Mouse (Mus musculus): ENCODE measurements around the gene Gm49368. TPM values are rescaled to one million over a fixed set of nuclear protein-coding genes. Genes with fewer than 3 reads are reported as not detected.
"Not testable (repeated sequence)": the region's sequence is repeated elsewhere in the genome, so short reads cannot be mapped to it uniquely, and the experiment has no call there.

Gene Gm49368
- polyA plus RNA-seq, 1 experiment from 2014 or later, result 0.27 TPM

DNA sequence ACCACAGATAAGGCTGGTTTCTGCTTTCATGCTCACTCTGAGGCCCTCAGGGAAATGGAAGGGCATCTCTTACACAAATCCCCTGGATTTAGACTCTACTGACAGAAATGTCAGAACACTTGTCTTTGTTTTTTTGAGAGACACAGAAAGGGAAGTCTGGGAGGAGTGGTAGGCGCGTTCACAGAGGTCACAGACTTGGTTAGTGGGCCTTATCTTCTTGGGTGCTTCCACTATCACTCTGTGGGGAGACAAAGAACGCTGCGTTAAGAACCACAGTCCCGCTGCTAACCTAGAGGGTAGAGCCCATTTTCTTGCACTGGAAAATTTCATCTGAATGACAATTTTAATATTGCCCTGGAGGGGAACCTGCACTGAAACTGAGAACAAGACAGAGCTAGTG, 69.7 kb downstream of the Gm49368 start:
- H3K27me3 ChIP-seq (ENCODE audit: control insufficient read depth, insufficient read depth, low read depth, low read length), result no peaks in the 10 kb centered on the region
- H3K4me3 ChIP-seq (ENCODE audit: low read depth, low read length), result no peak overlapping the region
- no peaks in the 10 kb centered on the region for H3K4me1 ChIP-seq (ENCODE audit: control insufficient read depth, low read depth, low read length)
- no peak overlapping the region for H3K9ac ChIP-seq (ENCODE audit: low read depth, low read length)
- WGBS (ENCODE audit: insufficient replicate concordance), result 21% methylated on average over 5 of the region's 5 CpGs
- no peaks in the 10 kb centered on the region for H3K9me3 ChIP-seq (replicated peaks; ENCODE audit: control insufficient read depth, low read length)
- no peaks in the 10 kb centered on the region for H3K36me3 ChIP-seq (ENCODE audit: control insufficient read depth, insufficient read depth)
- H3K27ac ChIP-seq (ENCODE audit: low read length), result no peak overlapping the region
- no peak for ATAC-seq (ENCODE audit: low read depth)
- no peak overlapping the region for H3K4me2 ChIP-seq (ENCODE audit: low read depth, low read length)

DNA sequence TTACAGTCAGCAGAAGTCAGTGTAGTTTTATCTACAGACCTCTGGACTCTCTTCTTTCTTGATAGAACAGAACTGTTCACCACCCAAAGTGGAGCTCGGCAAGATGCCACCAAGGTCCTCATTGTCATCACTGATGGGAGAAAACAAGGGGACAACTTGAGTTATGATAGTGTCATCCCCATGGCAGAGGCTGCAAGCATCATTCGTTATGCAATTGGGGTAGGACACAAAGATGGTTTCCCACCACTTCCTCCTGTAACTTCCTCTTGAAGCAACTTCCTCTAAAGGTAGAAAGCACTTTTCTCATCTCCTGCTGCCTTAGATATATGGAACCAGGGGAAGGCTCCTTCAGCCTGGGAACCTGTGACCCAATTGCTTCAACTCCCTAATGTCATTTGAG, 71.1 kb downstream of the Gm49368 start:
- Histone ChIP-seq H3K27ac (ENCODE audit: low read length) (no peak overlapping the region), H3K9ac (ENCODE audit: low read depth, low read length) (no peak overlapping the region), H3K4me3 (ENCODE audit: low read depth, low read length) (no peak overlapping the region), H3K4me1 (ENCODE audit: control insufficient read depth, low read depth, low read length) (no peaks in the 10 kb centered on the region), H3K9me3 (replicated peaks; ENCODE audit: control insufficient read depth, low read length) (no peaks in the 10 kb centered on the region), H3K4me2 (ENCODE audit: low read depth, low read length) (no peak overlapping the region), H3K27me3 (ENCODE audit: control insufficient read depth, insufficient read depth, low read depth, low read length) (no peaks in the 10 kb centered on the region), H3K36me3 (ENCODE audit: control insufficient read depth, insufficient read depth) (no peaks in the 10 kb centered on the region)
- ATAC-seq (ENCODE audit: low read depth), result no peak
- WGBS (ENCODE audit: insufficient replicate concordance), result 18% methylated on average over 2 of the region's 2 CpGs

DNA sequence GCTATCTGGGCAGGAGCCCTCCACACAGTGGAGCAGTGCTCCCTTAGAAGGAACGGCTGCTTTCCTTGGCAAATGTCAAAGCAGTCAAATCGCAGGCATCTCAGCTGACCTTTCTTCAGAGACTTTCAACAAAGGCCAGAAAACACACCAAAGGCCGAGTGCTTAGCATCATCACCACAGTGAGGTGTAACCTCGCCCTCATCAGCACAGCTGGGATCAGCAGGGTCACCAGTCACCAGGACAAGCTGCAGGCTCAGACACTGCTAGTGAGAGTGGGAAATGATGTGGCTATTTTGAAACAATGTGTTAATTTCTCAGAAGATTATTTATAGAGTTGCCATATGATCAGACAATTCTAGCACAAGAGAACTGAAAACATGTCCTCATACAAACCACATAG, 74.4 kb downstream of the Gm49368 start:
- no peak overlapping the region for H3K27ac ChIP-seq (ENCODE audit: low read length)
- no peaks in the 10 kb centered on the region for H3K36me3 ChIP-seq (ENCODE audit: control insufficient read depth, insufficient read depth)
- H3K9ac ChIP-seq (ENCODE audit: low read depth, low read length), result no peak overlapping the region
- ATAC-seq (ENCODE audit: low read depth), result no peak
- no peak overlapping the region for H3K4me2 ChIP-seq (ENCODE audit: low read depth, low read length)
- H3K4me1 ChIP-seq (ENCODE audit: control insufficient read depth, low read depth, low read length), result no peaks in the 10 kb centered on the region
- no peaks in the 10 kb centered on the region for H3K9me3 ChIP-seq (replicated peaks; ENCODE audit: control insufficient read depth, low read length)
- 44% methylated on average over 4 of the region's 4 CpGs for WGBS (ENCODE audit: insufficient replicate concordance)
- H3K4me3 ChIP-seq (ENCODE audit: low read depth, low read length), result no peak overlapping the region
- no peaks in the 10 kb centered on the region for H3K27me3 ChIP-seq (ENCODE audit: control insufficient read depth, insufficient read depth, low read depth, low read length)

DNA sequence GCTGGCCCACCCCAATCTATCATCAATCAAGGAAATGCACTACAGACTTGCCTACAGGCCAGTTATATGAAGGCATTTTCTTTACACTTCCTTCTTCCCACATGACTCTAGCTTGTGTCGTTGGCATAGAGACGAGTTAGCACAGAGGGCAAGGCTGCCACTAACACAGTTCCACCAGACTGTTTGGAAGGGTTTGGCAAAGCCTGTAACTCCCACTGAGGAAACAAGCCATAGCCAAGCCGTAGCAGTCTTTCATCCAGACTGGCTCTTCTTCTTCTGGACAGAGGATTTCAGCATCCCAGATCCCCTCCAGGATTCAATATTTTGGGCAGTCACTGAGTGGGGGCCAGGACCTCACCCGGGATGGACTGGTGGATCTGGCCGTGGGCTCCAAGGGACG, 77.1 kb downstream of the Gm49368 start:
- 64% methylated on average over 6 of the region's 6 CpGs for WGBS (ENCODE audit: insufficient replicate concordance)
- H3K9ac ChIP-seq (ENCODE audit: low read depth, low read length), result no peak overlapping the region
- H3K27me3 ChIP-seq (ENCODE audit: control insufficient read depth, insufficient read depth, low read depth, low read length), result no peaks in the 10 kb centered on the region
- H3K4me2 ChIP-seq (ENCODE audit: low read depth, low read length), result no peak overlapping the region
- H3K4me1 ChIP-seq (ENCODE audit: control insufficient read depth, low read depth, low read length), result no peaks in the 10 kb centered on the region
- H3K36me3 ChIP-seq (ENCODE audit: control insufficient read depth, insufficient read depth), result no peaks in the 10 kb centered on the region
- H3K27ac ChIP-seq (ENCODE audit: low read length), result no peak overlapping the region
- no peak for ATAC-seq (ENCODE audit: low read depth)
- H3K9me3 ChIP-seq (replicated peaks; ENCODE audit: control insufficient read depth, low read length), result no peaks in the 10 kb centered on the region
- H3K4me3 ChIP-seq (ENCODE audit: low read depth, low read length), result no peak overlapping the region

DNA sequence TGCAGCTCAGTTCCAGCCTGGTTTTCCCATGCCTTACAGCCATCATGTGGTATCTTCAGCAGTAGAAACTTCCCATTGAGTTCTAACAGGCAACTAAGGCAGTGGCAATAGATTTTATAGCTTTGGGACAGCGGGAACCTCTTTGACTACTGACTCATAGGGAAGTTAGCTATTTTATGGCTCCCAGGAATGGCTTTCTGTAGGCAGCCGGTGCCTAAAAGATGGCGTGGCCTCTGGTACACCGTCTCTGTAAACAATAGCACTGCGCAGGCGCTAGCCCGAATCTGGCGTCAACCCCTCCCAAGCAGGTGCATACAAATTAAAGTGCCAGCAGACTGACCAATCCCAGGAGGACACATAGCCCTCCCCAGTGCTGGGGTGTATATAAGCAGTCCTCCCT, 88.5 kb downstream of the Gm49368 start:
- no peak for ATAC-seq (ENCODE audit: low read depth)
- WGBS (ENCODE audit: insufficient replicate concordance), result 85% methylated on average over 8 of the region's 8 CpGs

DNA sequence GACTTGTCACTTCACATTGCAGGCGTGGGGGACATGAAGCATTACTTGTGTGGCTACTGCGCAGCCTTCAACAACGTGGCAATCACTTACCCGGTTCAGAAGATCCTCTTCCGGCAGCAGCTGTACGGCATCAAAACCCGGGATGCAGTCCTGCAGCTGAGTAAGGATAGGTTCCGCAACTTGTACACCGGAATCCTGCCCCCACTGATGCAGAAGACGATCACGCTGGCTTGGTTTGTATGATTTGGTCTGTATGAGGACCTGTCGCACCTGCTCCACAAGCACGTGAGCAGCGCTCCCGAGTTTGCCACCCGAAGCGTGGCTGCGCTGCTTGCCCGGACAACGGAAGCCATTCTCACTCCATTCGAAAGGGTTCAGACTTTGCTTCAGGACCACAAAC, 91.6 kb downstream of the Gm49368 start, which contains the start of gene Itgad:
Gene Itgad (plus strand): TSS at position 301 of the 400 bp plus-strand sequence.
- Histone ChIP-seq H3K27ac (ENCODE audit: low read length) (no peak within 1 kb of the TSS), H3K36me3 (ENCODE audit: control insufficient read depth, insufficient read depth) (no peaks in the 10 kb centered on the region), H3K9me3 (replicated peaks; ENCODE audit: control insufficient read depth, low read length) (no peaks in the 10 kb centered on the region), H3K4me3 (ENCODE audit: low read depth, low read length) (no peak within 1 kb of the TSS), H3K9ac (ENCODE audit: low read depth, low read length) (no peak within 1 kb of the TSS), H3K4me2 (ENCODE audit: low read depth, low read length) (no peak within 1 kb of the TSS), H3K4me1 (ENCODE audit: control insufficient read depth, low read depth, low read length) (no peaks in the 10 kb centered on the region), H3K27me3 (ENCODE audit: control insufficient read depth, insufficient read depth, low read depth, low read length) (no peaks in the 10 kb centered on the region)
- 83% methylated on average over 21 of the region's 21 CpGs for WGBS (ENCODE audit: insufficient replicate concordance)
- ATAC-seq (ENCODE audit: low read depth), result no peak

More for the DNA sequence above, 88.5 kb downstream of the Gm49368 start:
- no peak overlapping the region for H3K4me2 ChIP-seq (ENCODE audit: low read depth, low read length)
- H3K4me3 ChIP-seq (ENCODE audit: low read depth, low read length), result no peak overlapping the region
- no peaks in the 10 kb centered on the region for H3K27me3 ChIP-seq (ENCODE audit: control insufficient read depth, insufficient read depth, low read depth, low read length)
- no peak overlapping the region for H3K27ac ChIP-seq (ENCODE audit: low read length)
- H3K4me1 ChIP-seq (ENCODE audit: control insufficient read depth, low read depth, low read length), result no peaks in the 10 kb centered on the region
- H3K9me3 ChIP-seq (replicated peaks; ENCODE audit: control insufficient read depth, low read length), result no peaks in the 10 kb centered on the region
- H3K9ac ChIP-seq (ENCODE audit: low read depth, low read length), result no peak overlapping the region
- H3K36me3 ChIP-seq (ENCODE audit: control insufficient read depth, insufficient read depth), result no peaks in the 10 kb centered on the region

DNA sequence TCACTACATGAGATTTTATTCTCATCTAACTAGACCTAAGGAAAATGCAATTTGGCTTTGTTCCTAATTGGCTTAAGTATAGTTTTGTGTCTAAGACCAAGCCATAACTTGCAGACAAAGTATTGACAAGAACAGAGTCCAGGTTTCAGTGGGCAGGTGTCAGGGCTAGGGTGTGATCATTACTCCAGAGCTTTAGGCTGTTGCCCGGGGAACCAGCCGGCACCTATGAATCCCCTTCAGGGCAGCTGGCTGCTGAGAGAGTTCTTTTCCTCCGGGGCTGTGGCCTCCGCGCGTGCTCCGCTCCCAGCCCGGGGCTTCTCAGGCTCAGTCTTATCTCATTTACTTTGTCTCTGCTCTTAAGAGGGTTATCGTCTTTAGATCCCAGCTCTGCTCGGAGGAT, 92.4 kb downstream of the Gm49368 start:
- WGBS (ENCODE audit: insufficient replicate concordance), result 63% methylated on average over 10 of the region's 10 CpGs
- no peaks in the 10 kb centered on the region for H3K36me3 ChIP-seq (ENCODE audit: control insufficient read depth, insufficient read depth)
- no peak for ATAC-seq (ENCODE audit: low read depth)

DNA sequence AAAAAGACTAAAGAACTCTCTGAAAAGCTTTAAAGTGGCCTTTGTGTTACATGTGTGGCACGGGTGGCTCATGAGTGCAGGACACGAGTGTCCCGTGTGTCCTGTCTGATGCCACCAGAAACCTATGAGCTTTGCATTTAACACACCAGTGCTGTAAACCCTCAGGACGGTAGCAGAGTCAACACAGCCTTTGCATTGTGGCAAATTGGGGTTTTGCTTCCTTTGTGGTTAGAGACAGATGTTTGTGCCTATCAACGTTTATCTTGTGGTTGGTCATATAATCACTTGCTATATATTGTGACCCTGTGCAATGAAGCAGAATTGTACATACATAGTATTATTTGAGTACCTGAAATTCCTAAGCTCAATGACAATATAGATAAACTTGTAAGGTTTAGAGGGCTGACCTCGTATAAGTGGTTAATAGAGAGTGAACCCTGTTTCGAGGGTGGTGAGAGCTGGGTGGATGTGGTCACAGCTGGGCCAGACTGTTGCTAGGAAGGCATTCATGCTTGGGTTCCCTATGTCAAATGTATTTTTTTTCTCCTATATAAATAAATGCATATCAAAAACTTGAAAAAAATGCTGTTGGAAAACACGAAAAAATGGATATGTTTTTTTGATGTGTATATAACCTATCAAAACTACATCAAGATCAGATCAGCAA, 96.3 kb downstream of the Gm49368 start:
- not testable (repeated sequence) for H3K4me3 ChIP-seq (ENCODE audit: low read depth, low read length); H3K9ac ChIP-seq (ENCODE audit: low read depth, low read length); H3K9me3 ChIP-seq (replicated peaks; ENCODE audit: control insufficient read depth, low read length); H3K4me2 ChIP-seq (ENCODE audit: low read depth, low read length); H3K36me3 ChIP-seq (ENCODE audit: control insufficient read depth, insufficient read depth); H3K27ac ChIP-seq (ENCODE audit: low read length); H3K27me3 ChIP-seq (ENCODE audit: control insufficient read depth, insufficient read depth, low read depth, low read length); ATAC-seq (ENCODE audit: low read depth); H3K4me1 ChIP-seq (ENCODE audit: control insufficient read depth, low read depth, low read length)
- 19% methylated on average over 8 of the region's 8 CpGs for WGBS (ENCODE audit: insufficient replicate concordance)

More for the DNA sequence above, 92.4 kb downstream of the Gm49368 start:
- H3K4me2 ChIP-seq (ENCODE audit: low read depth, low read length), result no peak overlapping the region
- no peaks in the 10 kb centered on the region for H3K27me3 ChIP-seq (ENCODE audit: control insufficient read depth, insufficient read depth, low read depth, low read length)
- no peak overlapping the region for H3K9ac ChIP-seq (ENCODE audit: low read depth, low read length)
- H3K4me3 ChIP-seq (ENCODE audit: low read depth, low read length), result no peak overlapping the region
- H3K4me1 ChIP-seq (ENCODE audit: control insufficient read depth, low read depth, low read length), result no peaks in the 10 kb centered on the region
- H3K9me3 ChIP-seq (replicated peaks; ENCODE audit: control insufficient read depth, low read length), result no peaks in the 10 kb centered on the region
- no peak overlapping the region for H3K27ac ChIP-seq (ENCODE audit: low read length)

DNA sequence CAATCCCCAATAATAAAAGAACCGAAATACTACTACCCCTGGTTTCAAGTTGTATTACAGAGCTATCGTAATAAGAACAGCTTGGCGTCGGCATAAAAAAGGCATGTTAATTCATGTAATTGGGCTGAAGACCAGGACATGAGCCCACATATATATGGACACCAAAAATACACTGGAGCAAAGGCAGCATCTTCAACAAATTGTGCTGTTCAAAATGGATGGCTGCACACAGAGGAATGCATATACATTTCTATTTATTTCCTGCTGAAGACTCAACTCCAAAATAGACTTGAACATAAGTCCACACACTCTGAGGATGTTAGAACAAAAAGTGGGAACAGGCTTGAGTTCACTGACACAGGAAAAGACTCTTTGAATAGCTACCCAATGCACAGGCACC, 101.5 kb downstream of the Gm49368 start:
- H3K4me2 ChIP-seq (ENCODE audit: low read depth, low read length), result no peak overlapping the region
- H3K36me3 ChIP-seq (ENCODE audit: control insufficient read depth, insufficient read depth), result no peaks in the 10 kb centered on the region
- H3K27ac ChIP-seq (ENCODE audit: low read length), result no peak overlapping the region
- H3K4me3 ChIP-seq (ENCODE audit: low read depth, low read length), result no peak overlapping the region
- no peaks in the 10 kb centered on the region for H3K9me3 ChIP-seq (replicated peaks; ENCODE audit: control insufficient read depth, low read length)
- no peaks in the 10 kb centered on the region for H3K4me1 ChIP-seq (ENCODE audit: control insufficient read depth, low read depth, low read length)
- H3K9ac ChIP-seq (ENCODE audit: low read depth, low read length), result no peak overlapping the region
- 76% methylated on average over 4 of the region's 4 CpGs for WGBS (ENCODE audit: insufficient replicate concordance)
- ATAC-seq (ENCODE audit: low read depth), result no peak
- H3K27me3 ChIP-seq (ENCODE audit: control insufficient read depth, insufficient read depth, low read depth, low read length), result no peaks in the 10 kb centered on the region
